Mouse (Mus musculus): ENCODE measurements around the gene Art1.

The Art1 gene

GRCm38 (mm10) chr7:102101487-102101886, at the start of gene Art1:
Gene Art1, plus strand, starts transcription at chr7:102101743.
- DNase-seq = no peak

GRCm38 (mm10) chr7:102061353-102061752, 40.2 kb upstream of the Art1 start:
- DNase-seq = no peak

GRCm38 (mm10) chr7:102062203-102062602, 39.3 kb upstream of the Art1 start:
- no peak for DNase-seq

GRCm38 (mm10) chr7:102063891-102064290, 37.7 kb upstream of the Art1 start:
- no peak for DNase-seq

- no peak for DNase-seq
Measured at GRCm38 (mm10) chr7:102064655-102065045, 36.9 kb upstream of the Art1 start.

- peak; percentile 96 for DNase-seq
Measured at GRCm38 (mm10) chr7:102065046-102065891, 36.3 kb upstream of the Art1 start, which contains the start of the genes Rnf121, Xndc1 and Xntrpc. Gene Rnf121, minus strand, starts transcription at chr7:102065469. Gene Xndc1, plus strand, starts transcription at chr7:102065511. Gene Xntrpc, plus strand, starts transcription at chr7:102065713.

- DNase-seq = no peak
Measured at GRCm38 (mm10) chr7:102066363-102066762, 35.2 kb upstream of the Art1 start.

GRCm38 (mm10) chr7:102076714-102077296, 24.7 kb upstream of the Art1 start:
- no peak for DNase-seq

GRCm38 (mm10) chr7:102078517-102078916, 23.0 kb upstream of the Art1 start:
- DNase-seq = no peak

- DNase-seq = no peak
Measured at GRCm38 (mm10) chr7:102080311-102080710, 21.2 kb upstream of the Art1 start.

- no peak for DNase-seq
Measured at GRCm38 (mm10) chr7:102081784-102082183, 19.8 kb upstream of the Art1 start.

- DNase-seq = no peak
Measured at GRCm38 (mm10) chr7:102082816-102083215, 18.7 kb upstream of the Art1 start, which contains the start of gene Trpc2. Gene Trpc2, plus strand, starts transcription at chr7:102083116.

GRCm38 (mm10) chr7:102084041-102084696, 17.4 kb upstream of the Art1 start:
- no peak for DNase-seq

GRCm38 (mm10) chr7:102087336-102087735, 14.2 kb upstream of the Art1 start:
- peak; percentile 32 for DNase-seq

GRCm38 (mm10) chr7:102099760-102100661, 1.5 kb upstream of the Art1 start:
- DNase-seq = no peak

GRCm38 (mm10) chr7:102100868-102101267, 675 bp upstream of the Art1 start:
- no peak for DNase-seq

GRCm38 (mm10) chr7:102102241-102102640, 698 bp downstream of the Art1 start:
- no peak for DNase-seq

GRCm38 (mm10) chr7:102102696-102103095, 1.2 kb downstream of the Art1 start:
- no peak for DNase-seq

GRCm38 (mm10) chr7:102103555-102103954, 2.0 kb downstream of the Art1 start:
- DNase-seq = no peak

- no peak for DNase-seq
Measured at GRCm38 (mm10) chr7:102104126-102104525, 2.6 kb downstream of the Art1 start.

GRCm38 (mm10) chr7:102106700-102107141, 5.2 kb downstream of the Art1 start:
- no peak for DNase-seq

- DNase-seq = no peak
Measured at GRCm38 (mm10) chr7:102108206-102108605, 6.7 kb downstream of the Art1 start.

All from right cerebral cortex, adult 18-20 months (tissue).